Mouse (Mus musculus) intestine, postnatal 0 days (tissue): ENCODE measurements around the gene Pik3r1. TPM values are rescaled to one million over a fixed set of nuclear protein-coding genes. Genes with fewer than 3 reads are reported as not detected.
A peak's percentile ranks its signal among the peaks of the same experiment; 100 is the strongest.

Source experiments
- ATAC-seq: fragments of 200-750 bp; cut with Nextera tagmentation; 2 replicates; pipeline ENCODE4 v1.8.0; 2017; ENCODE audit warnings: mild to moderate bottlenecking, moderate TSS enrichment, moderate library complexity
- H3K27ac ChIP-seq: fragments of 300-500 bp; sonication (generic); 2 replicates; pipeline ENCODE4 v1.5.1; 2014; ENCODE audit warnings: mild to moderate bottlenecking, low read depth, low read length, moderate library complexity
- H3K27me3 ChIP-seq: fragments of 300-500 bp; sonication (generic); replicated peaks from 2 replicates; pipeline ENCODE4 v1.6.1; 2014; ENCODE audit warnings: low read length, mixed read lengths; ENCODE audit not compliant: control insufficient read depth, insufficient read depth
- H3K36me3 ChIP-seq: fragments of 300-500 bp; sonication (generic); 2 replicates; pipeline ENCODE4 v1.6.1; 2014; ENCODE audit warnings: mild to moderate bottlenecking, moderate library complexity; ENCODE audit not compliant: control insufficient read depth, insufficient read depth
- H3K4me1 ChIP-seq: fragments of 300-500 bp; sonication (generic); replicated peaks from 2 replicates; pipeline ENCODE4 v1.6.1; 2014; ENCODE audit warnings: antibody characterized with exemption, low read length, mixed read lengths; ENCODE audit not compliant: control insufficient read depth, insufficient read depth
- H3K4me2 ChIP-seq: fragments of 300-500 bp; sonication (generic); replicated peaks from 2 replicates; pipeline ENCODE4 v1.6.1; 2014; ENCODE audit warnings: low read depth, mild to moderate bottlenecking, moderate library complexity
- H3K4me3 ChIP-seq: fragments of 300-500 bp; sonication (generic); 2 replicates; pipeline ENCODE4 v1.5.1; 2014; ENCODE audit warnings: low read depth, low read length
- H3K9ac ChIP-seq: fragments of 300-500 bp; sonication (generic); 2 replicates; pipeline ENCODE4 v1.6.1; 2014; ENCODE audit warnings: mild to moderate bottlenecking, low read depth, low read length
- H3K9me3 ChIP-seq: fragments of 300-500 bp; sonication (generic); 2 replicates; pipeline ENCODE4 v1.6.1; 2016; ENCODE audit warnings: mixed run types; ENCODE audit not compliant: control insufficient read depth
- CTCF ChIP-seq: sonication (generic); IDR thresholded peaks from 2 replicates; pipeline ENCODE4 v1.5.1; 2016; ENCODE audit warnings: low read depth, mild to moderate bottlenecking, control low read depth, antibody characterized with exemption, moderate library complexity
- WGBS: fragments of 180-500 bp; shearing (Covaris S2); extraction: QIAGEN DNeasy Blood & Tissue Kit; methylation state at CpG from one replicate; pipeline ENCODE4 v1.1.7; 2014; 5-methylcytosine and 5-hydroxymethylcytosine counted together
- polyA plus RNA-seq: library from polyadenylated mRNA; unstranded; fragments of >200 nt; fragmentation: Nextera tagmentation; extraction: Ambion mirVana; gene quantifications from 2 replicates; pipeline ENCODE4 v1.2.1, GENCODE M21; 2015

Pik3r1 gene
- 14.7 and 17.5 TPM in 2 replicates for polyA plus RNA-seq

GRCm38 (mm10) chr13:101767809-101768629 lies at the start of gene Pik3r1:
Gene Pik3r1, minus strand, starts transcription at chr13:101768217.
- 1% methylated on average over 58 of the region's 76 CpGs for WGBS
- peak; percentile 92 for ATAC-seq
- peak within 1 kb of the TSS; percentile 96 for H3K27ac ChIP-seq
- H3K4me1 ChIP-seq, result 0 out of 2 replicates have a peak, but pooled peaks cover 5% of the 10 kb centered on the region
- no peaks in the 10 kb centered on the region for H3K9me3 ChIP-seq
- H3K4me2 ChIP-seq, result peak within 1 kb of the TSS; percentile 95
- 0 out of 2 replicates have a peak, but pooled peaks have one; percentile 10 for TF ChIP-seq CTCF
- H3K27me3 ChIP-seq, result peaks cover 10% of the 10 kb centered on the region; the same call in 1 of the 2 replicates
- H3K9ac ChIP-seq, result peak within 1 kb of the TSS; percentile 89
- H3K4me3 ChIP-seq, result peak within 1 kb of the TSS; percentile 97
- H3K36me3 ChIP-seq, result no peaks in the 10 kb centered on the region

GRCm38 (mm10) chr13:101813267-101813900 lies 45.4 kb upstream of the Pik3r1 start:
- H3K9ac ChIP-seq, result no peak overlapping the region
- H3K4me3 ChIP-seq, result no peak overlapping the region
- H3K27ac ChIP-seq, result no peak overlapping the region
- TF ChIP-seq CTCF, result no peak
- H3K9me3 ChIP-seq, result no peaks in the 10 kb centered on the region
- WGBS, result 57% methylated on average over 10 of the region's 10 CpGs
- H3K4me1 ChIP-seq, result no peaks in the 10 kb centered on the region
- H3K4me2 ChIP-seq, result no peak overlapping the region
- no peak for ATAC-seq
- no peaks in the 10 kb centered on the region for H3K36me3 ChIP-seq
- H3K27me3 ChIP-seq, result no peaks in the 10 kb centered on the region

GRCm38 (mm10) chr13:101812341-101812740 lies 44.3 kb upstream of the Pik3r1 start:
- no peak for TF ChIP-seq CTCF
- Histone ChIP-seq H3K4me1 (no peaks in the 10 kb centered on the region), H3K9ac (no peak overlapping the region), H3K4me3 (no peak overlapping the region), H3K36me3 (no peaks in the 10 kb centered on the region), H3K27ac (0 out of 2 replicates have a peak overlapping the region, but pooled peaks have one; percentile 41), H3K27me3 (no peaks in the 10 kb centered on the region), H3K4me2 (peak overlapping the region; percentile 41), H3K9me3 (no peaks in the 10 kb centered on the region)
- ATAC-seq, result no peak
- WGBS, result 67% methylated on average over 5 of the region's 5 CpGs

GRCm38 (mm10) chr13:101811882-101812281 lies 43.9 kb upstream of the Pik3r1 start:
- Histone ChIP-seq H3K4me1 (no peaks in the 10 kb centered on the region), H3K36me3 (no peaks in the 10 kb centered on the region), H3K27ac (0 out of 2 replicates have a peak overlapping the region, but pooled peaks have one; percentile 41), H3K4me3 (no peak overlapping the region), H3K9me3 (no peaks in the 10 kb centered on the region), H3K4me2 (peak overlapping the region; percentile 41), H3K27me3 (no peaks in the 10 kb centered on the region), H3K9ac (no peak overlapping the region)
- WGBS, result 55% methylated on average over 9 of the region's 9 CpGs
- ATAC-seq, result no peak
- no peak for TF ChIP-seq CTCF

GRCm38 (mm10) chr13:101810667-101811066 lies 42.6 kb upstream of the Pik3r1 start:
- H3K27me3 ChIP-seq, result no peaks in the 10 kb centered on the region
- H3K9ac ChIP-seq, result no peak overlapping the region
- 92% methylated on average over 7 of the region's 7 CpGs for WGBS
- no peak overlapping the region for H3K4me3 ChIP-seq
- H3K27ac ChIP-seq, result no peak overlapping the region
- no peak for TF ChIP-seq CTCF
- H3K4me1 ChIP-seq, result no peaks in the 10 kb centered on the region
- no peaks in the 10 kb centered on the region for H3K9me3 ChIP-seq
- H3K36me3 ChIP-seq, result no peaks in the 10 kb centered on the region
- no peak overlapping the region for H3K4me2 ChIP-seq
- ATAC-seq, result no peak

GRCm38 (mm10) chr13:101809796-101810195 lies 41.8 kb upstream of the Pik3r1 start:
- ATAC-seq, result no peak
- TF ChIP-seq CTCF, result no peak
- Histone ChIP-seq H3K27ac (no peak overlapping the region), H3K27me3 (no peaks in the 10 kb centered on the region), H3K4me1 (no peaks in the 10 kb centered on the region), H3K4me2 (no peak overlapping the region), H3K4me3 (no peak overlapping the region), H3K9me3 (no peaks in the 10 kb centered on the region), H3K9ac (no peak overlapping the region), H3K36me3 (no peaks in the 10 kb centered on the region)
- 91% methylated on average over 3 of the region's 3 CpGs for WGBS
